Mouse (Mus musculus): ENCODE data around the gene Tardbp.

Gene Tardbp

DNA sequence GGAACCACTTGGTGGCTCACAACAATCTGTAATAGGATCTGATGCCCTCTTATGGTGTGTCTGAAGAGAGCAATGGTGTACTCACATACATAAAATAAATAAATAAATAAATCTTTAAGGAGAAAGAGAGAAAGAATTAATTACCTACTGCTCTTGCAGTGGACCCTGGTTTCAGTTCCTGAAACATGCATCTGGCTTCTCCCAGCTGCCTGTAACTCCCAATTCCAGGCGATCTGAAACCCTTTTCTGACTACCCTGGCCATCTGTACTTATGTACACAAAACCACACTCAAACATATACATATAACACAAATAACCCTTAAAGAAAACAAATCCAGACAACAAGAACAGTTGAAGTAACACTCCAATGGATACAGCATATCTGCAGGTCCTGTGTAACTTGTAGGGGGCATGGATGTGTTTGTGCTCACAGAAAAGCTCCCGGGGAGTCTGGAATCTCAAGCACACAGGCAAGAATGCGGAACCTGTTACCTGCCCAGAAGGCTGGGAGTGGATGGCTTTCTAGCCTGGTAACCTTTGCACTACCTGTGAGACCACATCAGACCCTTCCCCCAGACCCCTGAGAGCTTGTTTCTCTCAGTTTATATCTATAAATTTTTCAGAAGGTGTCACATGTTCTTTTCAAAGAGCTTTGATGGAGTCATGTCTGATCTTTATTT is 5.3 kb upstream of the Tardbp start:
- Histone ChIP-seq H3K36me3 (ENCODE audit: insufficient read depth, low read length) (no peaks in the 10 kb centered on the region), H3K27me3 (ENCODE audit: insufficient read depth, low read length) (no peaks in the 10 kb centered on the region), H3K9me3 (ENCODE audit: low read length) (no peaks in the 10 kb centered on the region), H3K4me1 (replicated peaks; ENCODE audit: low read depth, low read length) (peaks cover 48% of the 10 kb centered on the region), H3K4me3 (replicated peaks; ENCODE audit: low read length) (no peak overlapping the region)
- TF ChIP-seq CTCF (conservative IDR thresholded peaks at IDR 0.05; ENCODE audit: low read length) (no peak), POU5F1 (IDR thresholded peaks at IDR 0.05; ENCODE audit: borderline replicate concordance, low read length) (no peak), NANOG (IDR thresholded peaks at IDR 0.05; ENCODE audit: borderline replicate concordance, low read length) (no peak)

DNA sequence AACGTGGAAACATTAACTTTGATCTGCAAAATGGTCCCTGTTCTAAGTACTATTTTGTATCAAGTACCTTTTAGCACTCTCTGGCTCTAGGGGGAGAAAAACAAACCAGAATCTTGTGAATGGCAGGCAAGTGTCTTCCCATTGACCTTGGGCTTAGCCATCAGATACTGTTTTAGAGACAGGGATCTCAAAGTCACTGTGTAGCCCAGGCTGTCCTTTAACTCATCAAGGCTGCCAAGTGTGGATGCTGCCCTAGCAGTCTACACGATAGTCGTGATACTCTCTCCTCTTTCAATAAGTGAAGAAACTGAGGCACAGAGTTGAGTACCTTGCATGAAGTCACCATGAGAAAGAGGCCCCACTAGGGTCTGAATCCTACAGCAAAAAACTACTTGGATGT is 427 bp upstream of the Tardbp start:
- H3K4me1 ChIP-seq (replicated peaks; ENCODE audit: low read depth, low read length): peaks cover 59% of the 10 kb centered on the region
- no peaks in the 10 kb centered on the region for H3K27me3 ChIP-seq (ENCODE audit: insufficient read depth, low read length)
- TF ChIP-seq NANOG (IDR thresholded peaks at IDR 0.05; ENCODE audit: borderline replicate concordance, low read length) (no peak), POU5F1 (IDR thresholded peaks at IDR 0.05; ENCODE audit: borderline replicate concordance, low read length) (no peak), CTCF (conservative IDR thresholded peaks at IDR 0.05; ENCODE audit: low read length) (no peak)
- peak overlapping the region; percentile 98 for H3K4me3 ChIP-seq (replicated peaks; ENCODE audit: low read length)
- H3K36me3 ChIP-seq (ENCODE audit: insufficient read depth, low read length): peaks cover 31% of the 10 kb centered on the region
- H3K9me3 ChIP-seq (ENCODE audit: low read length): no peaks in the 10 kb centered on the region

DNA sequence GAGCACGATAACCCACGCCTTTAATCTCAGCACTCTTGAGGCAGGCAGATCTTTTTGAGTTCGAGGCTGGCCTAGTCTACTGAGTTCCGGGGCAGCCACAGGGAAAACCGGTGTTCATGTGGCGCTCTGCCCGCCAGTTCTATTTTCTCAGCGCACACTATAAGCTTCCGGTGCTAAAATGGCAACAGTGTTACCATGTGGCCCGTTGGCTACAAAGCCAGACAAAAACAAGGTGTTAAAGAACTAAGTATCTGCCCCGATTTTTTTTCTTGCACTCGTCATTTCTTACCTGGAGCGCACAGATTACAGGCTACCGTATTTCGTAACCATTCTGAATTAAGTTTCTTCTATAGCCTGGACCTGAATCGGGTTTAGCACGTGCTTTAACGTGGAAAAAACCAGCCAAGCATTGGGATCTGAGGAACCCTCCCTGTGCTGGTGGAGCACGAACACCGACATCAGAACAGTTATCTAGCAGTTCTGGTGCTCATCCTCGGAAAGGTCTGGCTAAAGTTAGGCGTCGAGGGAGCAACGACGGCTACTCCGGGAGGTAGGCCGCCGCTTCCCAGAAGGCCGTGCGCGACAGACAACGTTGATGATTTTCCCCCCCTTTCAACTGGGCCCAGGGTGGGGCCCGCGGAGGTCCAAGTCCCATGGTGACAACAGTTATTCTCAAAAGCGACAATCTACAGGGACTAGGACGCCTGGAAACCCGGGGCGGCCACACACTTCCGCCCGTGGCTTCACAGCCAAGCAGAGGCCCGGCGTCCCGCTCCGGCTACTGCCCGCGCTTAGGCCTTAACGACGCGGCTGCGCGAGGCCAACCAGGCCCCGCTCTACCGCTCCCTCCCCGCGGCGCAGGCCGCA is 830 bp downstream of the Tardbp start:
- Histone ChIP-seq H3K4me1 (replicated peaks; ENCODE audit: low read depth, low read length) (peaks cover 65% of the 10 kb centered on the region), H3K36me3 (ENCODE audit: insufficient read depth, low read length) (peaks cover 44% of the 10 kb centered on the region), H3K9me3 (ENCODE audit: low read length) (no peaks in the 10 kb centered on the region), H3K4me3 (replicated peaks; ENCODE audit: low read length) (peak overlapping the region; percentile 98), H3K27me3 (ENCODE audit: insufficient read depth, low read length) (no peaks in the 10 kb centered on the region)
- TF ChIP-seq NANOG (IDR thresholded peaks at IDR 0.05; ENCODE audit: borderline replicate concordance, low read length): no peak
- TF ChIP-seq CTCF (conservative IDR thresholded peaks at IDR 0.05; ENCODE audit: low read length): no peak
- TF ChIP-seq POU5F1 (IDR thresholded peaks at IDR 0.05; ENCODE audit: borderline replicate concordance, low read length): no peak

DNA sequence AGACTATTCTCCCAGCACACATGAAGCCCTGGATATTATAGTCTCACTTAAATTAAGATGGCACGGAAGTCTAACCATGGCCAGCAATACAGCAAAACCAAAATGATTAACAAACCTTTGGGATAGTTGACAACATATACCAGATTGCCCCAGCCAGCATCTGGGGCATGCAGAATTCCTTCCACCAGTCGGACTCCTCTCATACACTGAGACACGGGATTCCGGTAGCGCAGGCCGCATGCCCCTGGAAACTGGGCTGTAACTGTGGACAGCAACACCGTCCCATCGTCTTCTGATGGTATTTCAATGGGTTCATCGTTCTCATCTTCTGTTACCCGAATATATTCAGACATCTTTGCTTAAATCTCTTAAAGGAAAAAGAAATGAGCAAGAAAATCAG is 1.8 kb downstream of the Tardbp start:
- Histone ChIP-seq H3K4me3 (replicated peaks; ENCODE audit: low read length) (peak overlapping the region; percentile 98), H3K4me1 (replicated peaks; ENCODE audit: low read depth, low read length) (peaks cover 73% of the 10 kb centered on the region), H3K27me3 (ENCODE audit: insufficient read depth, low read length) (no peaks in the 10 kb centered on the region), H3K9me3 (ENCODE audit: low read length) (no peaks in the 10 kb centered on the region), H3K36me3 (ENCODE audit: insufficient read depth, low read length) (peaks cover 54% of the 10 kb centered on the region)
- TF ChIP-seq NANOG (IDR thresholded peaks at IDR 0.05; ENCODE audit: borderline replicate concordance, low read length): no peak
- no peak for TF ChIP-seq POU5F1 (IDR thresholded peaks at IDR 0.05; ENCODE audit: borderline replicate concordance, low read length)
- no peak for TF ChIP-seq CTCF (conservative IDR thresholded peaks at IDR 0.05; ENCODE audit: low read length)

DNA sequence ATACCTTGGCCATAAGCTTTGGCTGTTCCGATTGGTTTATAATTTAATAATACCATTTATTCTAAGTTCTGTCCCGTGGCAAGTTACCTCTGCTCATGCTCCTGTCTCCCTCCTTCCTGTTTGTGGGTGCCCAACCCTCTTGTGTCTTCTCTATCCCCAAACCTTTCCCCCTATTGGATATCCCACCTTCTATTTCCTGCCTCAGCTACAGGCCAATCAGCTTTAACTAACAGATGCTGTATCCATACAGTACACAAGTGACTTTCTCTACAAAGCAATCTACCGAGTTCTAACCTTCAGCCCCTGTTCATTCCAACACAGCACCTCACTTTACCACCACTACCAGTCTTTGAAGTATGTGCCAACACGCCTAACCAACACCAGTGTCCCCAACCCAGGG is 3.2 kb downstream of the Tardbp start:
- H3K9me3 ChIP-seq (ENCODE audit: low read length): no peaks in the 10 kb centered on the region
- peaks cover 68% of the 10 kb centered on the region for H3K36me3 ChIP-seq (ENCODE audit: insufficient read depth, low read length)
- TF ChIP-seq NANOG (IDR thresholded peaks at IDR 0.05; ENCODE audit: borderline replicate concordance, low read length) (no peak), CTCF (conservative IDR thresholded peaks at IDR 0.05; ENCODE audit: low read length) (no peak), POU5F1 (IDR thresholded peaks at IDR 0.05; ENCODE audit: borderline replicate concordance, low read length) (no peak)
- H3K27me3 ChIP-seq (ENCODE audit: insufficient read depth, low read length): no peaks in the 10 kb centered on the region
- H3K4me1 ChIP-seq (replicated peaks; ENCODE audit: low read depth, low read length): peaks cover 78% of the 10 kb centered on the region
- peak overlapping the region; percentile 98 for H3K4me3 ChIP-seq (replicated peaks; ENCODE audit: low read length)

DNA sequence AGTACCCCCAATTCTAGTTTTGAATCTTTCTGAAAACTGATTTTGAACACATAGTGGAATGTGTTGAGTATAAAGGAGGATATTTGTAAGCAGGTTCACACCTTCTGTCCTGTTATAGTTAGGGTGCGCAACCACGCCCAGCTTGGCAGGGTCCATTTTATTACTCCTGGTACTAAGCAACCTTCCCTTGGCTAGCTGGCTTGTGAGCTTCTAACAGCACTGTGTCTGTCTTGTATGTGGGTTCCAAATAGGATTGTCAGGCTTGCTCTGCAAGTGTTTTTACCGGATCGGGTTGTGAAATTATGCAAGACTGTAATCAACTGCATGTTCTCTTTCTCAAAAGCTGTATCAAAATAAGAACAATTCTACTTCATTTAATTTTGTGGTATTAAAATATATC is 4.3 kb downstream of the Tardbp start:
- peaks cover 79% of the 10 kb centered on the region for H3K36me3 ChIP-seq (ENCODE audit: insufficient read depth, low read length)
- peaks cover 74% of the 10 kb centered on the region for H3K4me1 ChIP-seq (replicated peaks; ENCODE audit: low read depth, low read length)
- H3K9me3 ChIP-seq (ENCODE audit: low read length): no peaks in the 10 kb centered on the region
- TF ChIP-seq CTCF (conservative IDR thresholded peaks at IDR 0.05; ENCODE audit: low read length): no peak
- TF ChIP-seq POU5F1 (IDR thresholded peaks at IDR 0.05; ENCODE audit: borderline replicate concordance, low read length): no peak
- no peak for TF ChIP-seq NANOG (IDR thresholded peaks at IDR 0.05; ENCODE audit: borderline replicate concordance, low read length)
- H3K27me3 ChIP-seq (ENCODE audit: insufficient read depth, low read length): no peaks in the 10 kb centered on the region
- H3K4me3 ChIP-seq (replicated peaks; ENCODE audit: low read length): peak overlapping the region; percentile 98

DNA sequence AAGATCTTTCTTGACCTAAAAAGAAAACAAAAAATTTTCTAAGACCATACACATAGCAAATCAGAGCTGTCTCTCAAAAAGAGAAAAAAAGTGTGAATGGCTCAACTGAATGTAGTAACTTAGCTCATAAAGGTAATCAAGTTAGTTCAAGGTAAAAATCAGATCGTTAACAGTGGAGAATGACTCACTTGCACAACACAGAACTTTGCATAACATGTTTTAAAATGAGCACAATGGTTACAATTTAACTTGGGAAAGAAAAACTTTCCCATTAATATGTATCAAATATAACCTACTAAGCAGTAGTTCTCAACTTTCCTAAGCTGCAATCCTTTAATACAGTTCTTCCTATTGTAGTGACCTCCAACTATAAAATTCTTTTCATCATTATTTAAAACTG is 6.1 kb downstream of the Tardbp start:
- H3K4me1 ChIP-seq (replicated peaks; ENCODE audit: low read depth, low read length): peaks cover 81% of the 10 kb centered on the region
- no peak for TF ChIP-seq NANOG (IDR thresholded peaks at IDR 0.05; ENCODE audit: borderline replicate concordance, low read length)
- no peak for TF ChIP-seq CTCF (conservative IDR thresholded peaks at IDR 0.05; ENCODE audit: low read length)
- TF ChIP-seq POU5F1 (IDR thresholded peaks at IDR 0.05; ENCODE audit: borderline replicate concordance, low read length): no peak
- no peaks in the 10 kb centered on the region for H3K9me3 ChIP-seq (ENCODE audit: low read length)
- H3K36me3 ChIP-seq (ENCODE audit: insufficient read depth, low read length): peaks cover 97% of the 10 kb centered on the region
- no peak overlapping the region for H3K4me3 ChIP-seq (replicated peaks; ENCODE audit: low read length)
- H3K27me3 ChIP-seq (ENCODE audit: insufficient read depth, low read length): no peaks in the 10 kb centered on the region

DNA sequence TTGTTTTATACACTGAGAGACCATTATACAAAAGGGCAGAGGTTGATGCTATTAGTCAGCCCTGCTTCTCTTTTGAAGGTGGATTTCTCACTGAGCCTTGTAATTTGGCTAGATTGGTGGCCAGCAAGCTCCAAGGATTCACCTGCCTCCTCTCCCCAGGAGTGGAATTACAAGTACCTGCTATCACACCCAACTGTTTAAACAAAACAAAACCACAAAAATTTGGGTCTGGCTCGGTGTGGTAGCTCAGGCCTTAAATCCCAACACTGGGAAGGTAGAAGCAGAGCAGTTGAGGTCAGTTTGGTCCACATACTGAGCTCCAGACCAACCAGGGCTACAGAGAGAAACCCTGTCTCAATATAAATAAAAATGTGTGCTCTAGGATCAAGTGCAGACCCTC is 7.0 kb downstream of the Tardbp start:
- Histone ChIP-seq H3K9me3 (ENCODE audit: low read length) (no peaks in the 10 kb centered on the region), H3K36me3 (ENCODE audit: insufficient read depth, low read length) (peaks cover 100% of the 10 kb centered on the region), H3K4me3 (replicated peaks; ENCODE audit: low read length) (no peak overlapping the region), H3K27me3 (ENCODE audit: insufficient read depth, low read length) (no peaks in the 10 kb centered on the region), H3K4me1 (replicated peaks; ENCODE audit: low read depth, low read length) (peaks cover 87% of the 10 kb centered on the region)
- TF ChIP-seq POU5F1 (IDR thresholded peaks at IDR 0.05; ENCODE audit: borderline replicate concordance, low read length) (no peak), NANOG (IDR thresholded peaks at IDR 0.05; ENCODE audit: borderline replicate concordance, low read length) (no peak), CTCF (conservative IDR thresholded peaks at IDR 0.05; ENCODE audit: low read length) (no peak)

Measured in E14TG2a.4 (cell line).